Mouse (Mus musculus): Measurements from ENCODE around the gene Wasf1. TPM values are rescaled to one million over a fixed set of nuclear protein-coding genes. Genes with fewer than 3 reads are reported as not detected.

Gene Wasf1
- polyA plus RNA-seq, 1 experiment from 2014 or later = 38.4 TPM

DNA sequence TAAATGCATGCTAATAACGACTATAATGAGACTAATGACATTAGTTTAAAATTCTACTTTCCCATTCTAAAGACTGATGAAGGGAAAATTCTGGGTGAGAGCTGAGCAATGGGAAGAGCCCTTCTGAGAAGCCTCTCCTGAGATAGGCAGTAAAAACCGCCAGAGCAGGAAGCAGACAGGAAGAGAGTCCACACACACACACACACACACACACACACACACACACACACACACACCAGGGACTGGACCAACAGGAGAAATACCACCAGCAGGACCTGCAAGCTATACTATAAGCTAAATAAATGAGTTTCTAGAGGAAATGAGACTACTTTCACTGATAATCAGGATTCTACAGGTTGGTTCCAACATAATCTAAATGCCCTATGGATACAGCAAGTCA, 27.7 kb upstream of the Wasf1 start:
- no peaks in the 10 kb centered on the region for H3K27me3 ChIP-seq (ENCODE audit: control insufficient read depth, insufficient read depth, low read length)
- no peaks in the 10 kb centered on the region for H3K36me3 ChIP-seq (ENCODE audit: control insufficient read depth, insufficient read depth, low read length)
- ATAC-seq (ENCODE audit: insufficient number of reproducible peaks, low FRiP score, low TSS enrichment, low read depth) (no peak), DNase-seq (ENCODE audit: low spot score) (no peak)
- no peaks in the 10 kb centered on the region for H3K9me3 ChIP-seq (ENCODE audit: control insufficient read depth, low read length)
- no peaks in the 10 kb centered on the region for H3K4me1 ChIP-seq (ENCODE audit: control insufficient read depth, insufficient read depth, low read length)
- WGBS = 56% methylated on average over 2 of the region's 2 CpGs
- no peak overlapping the region for H3K27ac ChIP-seq (replicated peaks; ENCODE audit: low read depth, low read length)
- no peak overlapping the region for H3K4me3 ChIP-seq (ENCODE audit: low read depth, low read length)
- no peak overlapping the region for H3K9ac ChIP-seq (ENCODE audit: low read length)
- H3K4me2 ChIP-seq (ENCODE audit: low read depth, severe bottlenecking) = no peak overlapping the region

DNA sequence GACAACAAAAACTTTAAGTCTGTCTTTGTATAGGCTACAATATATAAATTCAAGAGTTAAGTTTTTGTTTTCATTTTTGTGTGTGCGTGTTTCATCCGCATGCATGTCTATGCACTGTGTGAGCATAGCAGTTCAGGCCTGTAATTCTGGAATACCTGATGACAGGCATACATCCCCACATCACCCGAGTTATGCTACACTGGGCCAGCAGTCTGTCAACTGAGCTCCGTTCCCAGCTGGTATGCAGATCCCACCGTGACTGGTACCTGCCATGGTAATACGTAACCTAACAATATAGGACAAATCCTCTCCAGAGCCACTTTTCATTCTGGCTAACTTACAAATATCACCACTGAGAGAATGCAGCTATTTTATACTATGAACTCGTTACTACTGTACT, 26.6 kb upstream of the Wasf1 start:
- Histone ChIP-seq H3K4me3 (ENCODE audit: low read depth, low read length) (no peak overlapping the region), H3K9ac (ENCODE audit: low read length) (no peak overlapping the region), H3K9me3 (ENCODE audit: control insufficient read depth, low read length) (no peaks in the 10 kb centered on the region), H3K27me3 (ENCODE audit: control insufficient read depth, insufficient read depth, low read length) (no peaks in the 10 kb centered on the region), H3K36me3 (ENCODE audit: control insufficient read depth, insufficient read depth, low read length) (no peaks in the 10 kb centered on the region), H3K4me2 (ENCODE audit: low read depth, severe bottlenecking) (no peak overlapping the region), H3K27ac (replicated peaks; ENCODE audit: low read depth, low read length) (no peak overlapping the region), H3K4me1 (ENCODE audit: control insufficient read depth, insufficient read depth, low read length) (no peaks in the 10 kb centered on the region)
- 91% methylated on average over 7 of the region's 7 CpGs for WGBS
- ATAC-seq (ENCODE audit: insufficient number of reproducible peaks, low FRiP score, low TSS enrichment, low read depth) (no peak), DNase-seq (ENCODE audit: low spot score) (no peak)

DNA sequence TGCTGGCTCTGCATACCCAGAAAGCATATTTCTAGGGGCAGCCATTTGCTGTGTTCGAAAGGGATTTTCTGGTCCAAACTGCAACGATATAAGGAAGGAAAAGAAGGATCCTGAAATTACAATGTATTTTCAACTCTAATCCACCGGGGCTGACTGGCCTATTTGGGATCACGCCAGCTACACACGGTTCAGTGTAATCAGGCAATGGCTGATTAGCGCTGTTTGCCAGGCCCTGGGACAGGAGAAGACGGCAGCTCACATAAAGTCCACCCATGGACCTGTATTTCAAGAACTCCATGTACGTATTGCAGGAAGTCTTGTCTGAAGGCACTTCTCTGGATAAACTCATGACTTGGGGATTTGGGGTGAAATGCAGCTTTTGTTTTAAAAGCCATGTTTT, 25.7 kb upstream of the Wasf1 start:
- DNase-seq (ENCODE audit: low spot score) (no peak), ATAC-seq (ENCODE audit: insufficient number of reproducible peaks, low FRiP score, low TSS enrichment, low read depth) (no peak)
- H3K4me2 ChIP-seq (ENCODE audit: low read depth, severe bottlenecking) = no peak overlapping the region
- no peak overlapping the region for H3K27ac ChIP-seq (replicated peaks; ENCODE audit: low read depth, low read length)
- no peaks in the 10 kb centered on the region for H3K27me3 ChIP-seq (ENCODE audit: control insufficient read depth, insufficient read depth, low read length)
- no peak overlapping the region for H3K9ac ChIP-seq (ENCODE audit: low read length)
- no peaks in the 10 kb centered on the region for H3K4me1 ChIP-seq (ENCODE audit: control insufficient read depth, insufficient read depth, low read length)
- no peaks in the 10 kb centered on the region for H3K9me3 ChIP-seq (ENCODE audit: control insufficient read depth, low read length)
- H3K4me3 ChIP-seq (ENCODE audit: low read depth, low read length) = no peak overlapping the region
- 94% methylated on average over 8 of the region's 8 CpGs for whole genome bisulfite sequencing
- no peaks in the 10 kb centered on the region for H3K36me3 ChIP-seq (ENCODE audit: control insufficient read depth, insufficient read depth, low read length)

DNA sequence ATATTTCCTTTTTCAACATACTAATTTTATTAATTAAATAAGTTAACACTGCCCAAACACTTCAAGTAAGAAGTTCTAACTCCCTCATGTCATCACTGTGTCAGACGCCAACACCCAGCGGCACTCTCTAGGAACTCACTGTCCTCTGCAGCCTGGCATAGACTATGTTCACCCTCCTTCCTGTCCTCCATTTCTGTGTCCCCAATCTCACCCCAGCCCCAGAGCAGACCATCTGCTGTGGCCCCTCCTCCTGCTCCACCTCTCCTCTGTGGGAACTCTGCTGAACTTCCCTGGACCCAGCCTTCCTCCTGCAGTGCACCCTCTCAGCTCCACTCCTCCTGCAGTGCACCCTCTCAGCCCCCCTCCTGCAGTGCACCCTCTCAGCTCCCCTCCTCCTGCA, 15.2 kb upstream of the Wasf1 start:
- DNase-seq (ENCODE audit: low spot score) = no peak
- peaks cover 4% of the 10 kb centered on the region; the same call in 1 of the 2 replicates for H3K36me3 ChIP-seq (ENCODE audit: control insufficient read depth, insufficient read depth, low read length)
- H3K27ac ChIP-seq (replicated peaks; ENCODE audit: low read depth, low read length) = no peak overlapping the region
- 91% methylated on average over 2 of the region's 2 CpGs for WGBS
- H3K4me3 ChIP-seq (ENCODE audit: low read depth, low read length) = no peak overlapping the region
- H3K4me1 ChIP-seq (ENCODE audit: control insufficient read depth, insufficient read depth, low read length) = no peaks in the 10 kb centered on the region
- H3K27me3 ChIP-seq (ENCODE audit: control insufficient read depth, insufficient read depth, low read length) = no peaks in the 10 kb centered on the region
- H3K4me2 ChIP-seq (ENCODE audit: low read depth, severe bottlenecking) = no peak overlapping the region
- ATAC-seq (ENCODE audit: insufficient number of reproducible peaks, low FRiP score, low TSS enrichment, low read depth) = no peak
- no peaks in the 10 kb centered on the region for H3K9me3 ChIP-seq (ENCODE audit: control insufficient read depth, low read length)
- H3K9ac ChIP-seq (ENCODE audit: low read length) = no peak overlapping the region

DNA sequence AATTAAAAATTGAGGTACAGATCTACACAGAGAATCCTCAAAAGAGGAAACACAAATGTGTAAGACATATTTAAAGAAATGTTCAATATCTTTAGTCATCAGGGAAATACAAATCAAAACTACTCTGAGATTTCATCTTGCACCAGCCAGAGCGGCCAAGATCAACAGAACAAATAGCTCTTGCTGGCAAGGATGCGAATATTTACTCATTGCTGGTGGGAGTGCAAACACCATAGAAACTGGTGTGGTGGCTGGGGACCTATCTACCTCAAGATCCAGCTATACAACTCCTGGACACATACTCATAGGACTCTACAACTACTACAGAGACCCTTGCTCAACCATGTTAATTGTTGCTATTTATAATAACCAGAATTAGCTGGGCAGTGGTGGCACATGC, 12.0 kb upstream of the Wasf1 start:
- Histone ChIP-seq H3K27me3 (ENCODE audit: control insufficient read depth, insufficient read depth, low read length) (no peaks in the 10 kb centered on the region), H3K4me2 (ENCODE audit: low read depth, severe bottlenecking) (no peak overlapping the region), H3K27ac (replicated peaks; ENCODE audit: low read depth, low read length) (no peak overlapping the region), H3K9me3 (ENCODE audit: control insufficient read depth, low read length) (no peaks in the 10 kb centered on the region), H3K4me1 (ENCODE audit: control insufficient read depth, insufficient read depth, low read length) (no peaks in the 10 kb centered on the region), H3K9ac (ENCODE audit: low read length) (no peak overlapping the region), H3K36me3 (ENCODE audit: control insufficient read depth, insufficient read depth, low read length) (peaks cover 2% of the 10 kb centered on the region; the same call in 1 of the 2 replicates), H3K4me3 (ENCODE audit: low read depth, low read length) (no peak overlapping the region)
- DNase-seq (ENCODE audit: low spot score) (no peak), ATAC-seq (ENCODE audit: insufficient number of reproducible peaks, low FRiP score, low TSS enrichment, low read depth) (no peak)
- 94% methylated on average over 2 of the region's 2 CpGs for WGBS

DNA sequence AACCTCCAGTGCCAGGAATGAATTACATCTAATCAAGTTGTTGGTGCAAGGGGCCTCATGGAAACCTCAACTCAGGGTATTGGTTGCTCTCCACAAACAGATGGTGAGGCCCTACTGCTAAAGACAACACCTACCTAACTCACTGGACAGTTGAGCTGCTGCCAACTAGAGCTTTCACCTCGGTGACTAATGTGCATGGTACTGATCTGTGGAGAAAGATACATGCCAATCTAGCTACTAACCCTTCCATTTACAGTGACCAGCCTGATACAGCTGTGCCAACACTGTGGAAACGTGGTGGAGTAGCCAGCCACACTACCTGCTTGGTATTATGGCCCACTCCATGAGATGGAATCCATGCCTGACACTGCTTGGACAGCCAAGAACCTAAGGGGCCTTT, 11.2 kb upstream of the Wasf1 start:
- H3K4me3 ChIP-seq (ENCODE audit: low read depth, low read length) = no peak overlapping the region
- peaks cover 2% of the 10 kb centered on the region; the same call in 1 of the 2 replicates for H3K36me3 ChIP-seq (ENCODE audit: control insufficient read depth, insufficient read depth, low read length)
- ATAC-seq (ENCODE audit: insufficient number of reproducible peaks, low FRiP score, low TSS enrichment, low read depth) (no peak), DNase-seq (ENCODE audit: low spot score) (no peak)
- H3K27ac ChIP-seq (replicated peaks; ENCODE audit: low read depth, low read length) = no peak overlapping the region
- WGBS = 93% methylated on average over 2 of the region's 2 CpGs
- no peaks in the 10 kb centered on the region for H3K27me3 ChIP-seq (ENCODE audit: control insufficient read depth, insufficient read depth, low read length)
- H3K4me1 ChIP-seq (ENCODE audit: control insufficient read depth, insufficient read depth, low read length) = no peaks in the 10 kb centered on the region
- no peaks in the 10 kb centered on the region for H3K9me3 ChIP-seq (ENCODE audit: control insufficient read depth, low read length)
- H3K9ac ChIP-seq (ENCODE audit: low read length) = no peak overlapping the region
- no peak overlapping the region for H3K4me2 ChIP-seq (ENCODE audit: low read depth, severe bottlenecking)

DNA sequence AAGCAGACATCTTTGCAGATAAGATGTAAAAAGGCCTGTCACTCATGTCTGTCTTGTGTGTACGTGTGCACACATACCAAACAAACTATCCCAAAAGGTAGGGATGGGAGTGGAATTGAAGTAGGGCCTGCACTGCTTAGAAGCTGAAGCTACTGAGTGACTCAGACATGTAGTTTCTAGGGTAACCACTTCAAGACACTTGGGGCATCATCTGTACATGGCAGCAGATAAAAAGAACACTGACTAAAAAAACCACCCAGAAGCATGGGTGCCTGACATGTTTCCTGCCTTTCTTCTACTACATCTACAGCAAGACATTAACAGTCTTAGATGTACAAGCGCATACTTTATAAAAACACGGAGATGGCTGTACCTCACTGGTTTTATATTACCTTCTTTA, 5.0 kb upstream of the Wasf1 start:
- Histone ChIP-seq H3K4me1 (ENCODE audit: control insufficient read depth, insufficient read depth, low read length) (no peaks in the 10 kb centered on the region), H3K36me3 (ENCODE audit: control insufficient read depth, insufficient read depth, low read length) (no peaks in the 10 kb centered on the region), H3K4me3 (ENCODE audit: low read depth, low read length) (no peak overlapping the region), H3K4me2 (ENCODE audit: low read depth, severe bottlenecking) (no peak overlapping the region), H3K27ac (replicated peaks; ENCODE audit: low read depth, low read length) (no peak overlapping the region), H3K9ac (ENCODE audit: low read length) (no peak overlapping the region), H3K9me3 (ENCODE audit: control insufficient read depth, low read length) (no peaks in the 10 kb centered on the region), H3K27me3 (ENCODE audit: control insufficient read depth, insufficient read depth, low read length) (no peaks in the 10 kb centered on the region)
- 76% methylated on average over 3 of the region's 3 CpGs for WGBS
- DNase-seq (ENCODE audit: low spot score) (no peak), ATAC-seq (ENCODE audit: insufficient number of reproducible peaks, low FRiP score, low TSS enrichment, low read depth) (no peak)

DNA sequence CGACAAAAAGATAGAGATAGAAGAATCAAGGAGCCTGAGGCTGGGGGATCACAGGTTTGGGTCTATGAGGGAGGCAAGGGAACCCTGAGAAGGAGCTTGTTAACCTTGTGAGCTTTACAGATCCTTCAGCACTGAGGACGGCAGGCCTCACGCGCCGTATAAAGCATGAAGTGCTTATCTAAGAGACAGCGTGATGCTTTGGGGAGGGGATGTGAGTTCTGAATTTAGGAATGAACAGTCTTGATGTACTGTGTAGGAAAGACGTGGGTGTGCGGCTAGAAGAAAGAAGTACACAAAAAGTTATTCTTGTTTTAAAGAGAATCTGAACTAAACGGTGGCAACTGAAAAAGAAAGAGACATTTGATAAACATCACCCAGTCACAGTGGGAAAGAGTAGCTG, 3.3 kb upstream of the Wasf1 start:
- H3K9me3 ChIP-seq (ENCODE audit: control insufficient read depth, low read length) = no peaks in the 10 kb centered on the region
- ATAC-seq (ENCODE audit: insufficient number of reproducible peaks, low FRiP score, low TSS enrichment, low read depth) (no peak), DNase-seq (ENCODE audit: low spot score) (no peak)
- H3K9ac ChIP-seq (ENCODE audit: low read length) = no peak overlapping the region
- H3K36me3 ChIP-seq (ENCODE audit: control insufficient read depth, insufficient read depth, low read length) = no peaks in the 10 kb centered on the region
- no peaks in the 10 kb centered on the region for H3K4me1 ChIP-seq (ENCODE audit: control insufficient read depth, insufficient read depth, low read length)
- WGBS = 94% methylated on average over 9 of the region's 9 CpGs
- H3K4me2 ChIP-seq (ENCODE audit: low read depth, severe bottlenecking) = no peak overlapping the region
- H3K27me3 ChIP-seq (ENCODE audit: control insufficient read depth, insufficient read depth, low read length) = no peaks in the 10 kb centered on the region
- no peak overlapping the region for H3K27ac ChIP-seq (replicated peaks; ENCODE audit: low read depth, low read length)
- no peak overlapping the region for H3K4me3 ChIP-seq (ENCODE audit: low read depth, low read length)

DNA sequence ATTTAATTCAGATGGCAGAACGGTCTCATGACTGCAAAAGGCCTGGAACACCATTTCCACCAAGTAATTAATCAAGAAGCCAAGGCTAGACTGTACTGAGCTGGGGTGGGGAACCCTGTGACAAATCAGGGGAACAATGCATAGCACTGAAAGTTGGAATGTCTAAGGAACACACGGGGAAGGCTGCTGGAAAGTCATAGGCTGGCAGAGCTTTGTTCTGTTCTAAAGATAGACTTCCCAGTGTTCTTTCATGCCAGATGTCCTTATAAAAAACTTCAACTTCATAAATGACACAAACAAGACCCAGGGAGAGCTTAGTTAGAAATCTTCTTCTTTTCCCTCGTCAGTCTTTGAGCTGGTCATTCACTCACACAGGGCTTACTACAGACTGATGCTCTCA, 2.0 kb upstream of the Wasf1 start:
- Histone ChIP-seq H3K27me3 (ENCODE audit: control insufficient read depth, insufficient read depth, low read length) (no peaks in the 10 kb centered on the region), H3K4me2 (ENCODE audit: low read depth, severe bottlenecking) (no peak overlapping the region), H3K4me3 (ENCODE audit: low read depth, low read length) (no peak overlapping the region), H3K9ac (ENCODE audit: low read length) (no peak overlapping the region), H3K27ac (replicated peaks; ENCODE audit: low read depth, low read length) (no peak overlapping the region), H3K4me1 (ENCODE audit: control insufficient read depth, insufficient read depth, low read length) (no peaks in the 10 kb centered on the region), H3K36me3 (ENCODE audit: control insufficient read depth, insufficient read depth, low read length) (no peaks in the 10 kb centered on the region), H3K9me3 (ENCODE audit: control insufficient read depth, low read length) (no peaks in the 10 kb centered on the region)
- 80% methylated on average over 3 of the region's 3 CpGs for WGBS
- DNase-seq (ENCODE audit: low spot score) (no peak), ATAC-seq (ENCODE audit: insufficient number of reproducible peaks, low FRiP score, low TSS enrichment, low read depth) (no peak)
